ENCODE assay signal across 8 mouse cellular contexts in the genomic region with DNA sequence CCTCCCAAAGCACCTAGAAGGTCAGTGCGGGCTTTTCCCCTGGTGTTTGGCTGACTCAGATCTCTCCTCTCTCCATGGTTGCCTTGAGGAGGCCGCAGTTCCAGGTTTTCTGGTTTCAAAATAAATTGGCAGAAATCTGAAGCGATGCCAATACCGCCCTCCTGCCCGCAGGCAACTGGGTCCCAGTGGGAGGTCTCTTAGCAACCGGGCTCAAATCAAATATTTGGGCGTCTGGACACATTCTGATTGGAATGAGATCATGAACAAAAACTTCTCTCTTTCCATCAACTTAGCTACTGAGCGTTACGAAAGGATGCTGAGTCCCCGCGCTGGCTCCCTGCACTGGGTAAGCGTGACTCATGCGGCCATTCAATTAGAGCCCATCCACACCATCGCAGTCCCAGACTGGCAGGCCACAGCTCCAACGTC. TPM values are rescaled to one million over a fixed set of nuclear protein-coding genes. Genes with fewer than 3 reads are reported as not detected.
A peak's percentile ranks its signal among the peaks of the same experiment; 100 is the strongest.
DNase-seq lines count a peak whose midpoint lies in the region; ATAC-seq and TF ChIP-seq lines count a peak whose summit lies in the region.

No protein-coding gene starts in this region.

- H3K4me2 ChIP-seq in midbrain, embryonic 14.5 days (ENCODE audit: low read length): no peak overlapping the region
- H3K4me2 ChIP-seq in kidney, embryonic 16.5 days (replicated peaks; ENCODE audit: low read depth, low read length): no peak overlapping the region

- TF ChIP-seq CTCF in brain, embryonic 14.5 days (IDR thresholded peaks at IDR 0.05; ENCODE audit: borderline replicate concordance, extremely low read depth, insufficient read depth, insufficient read length): no peak

- H3K27ac ChIP-seq in midbrain, embryonic 14.5 days (replicated peaks; ENCODE audit: low read depth, low read length): peak overlapping the region; percentile 46; the same call in 1 of the 2 replicates
- H3K27ac ChIP-seq in kidney, embryonic 16.5 days (ENCODE audit: low read length): no peak overlapping the region

- no peaks in the 10 kb centered on the region for H3K27me3 ChIP-seq in midbrain, embryonic 14.5 days (ENCODE audit: control insufficient read depth, insufficient read depth, low read length)
- H3K27me3 ChIP-seq in kidney, embryonic 16.5 days (ENCODE audit: insufficient read depth, low read length): no peaks in the 10 kb centered on the region

- no peak overlapping the region for H3K4me3 ChIP-seq in midbrain, embryonic 14.5 days (replicated peaks; ENCODE audit: low read depth, low read length)
- H3K4me3 ChIP-seq in kidney, embryonic 16.5 days (ENCODE audit: low read length): no peak overlapping the region

- 27% methylated on average over 15 of the region's 15 CpGs for WGBS in midbrain, embryonic 14.5 days
- WGBS in kidney, embryonic 16.5 days: 78% methylated on average over 15 of the region's 15 CpGs

- no peaks in the 10 kb centered on the region for H3K36me3 ChIP-seq in midbrain, embryonic 14.5 days (ENCODE audit: control insufficient read depth, insufficient read depth, low read length)
- H3K36me3 ChIP-seq in kidney, embryonic 16.5 days (ENCODE audit: insufficient read depth, low read length): no peaks in the 10 kb centered on the region

- no peaks in the 10 kb centered on the region for H3K9me3 ChIP-seq in midbrain, embryonic 14.5 days (ENCODE audit: control insufficient read depth, low read length)
- H3K9me3 ChIP-seq in kidney, embryonic 16.5 days (ENCODE audit: low read length): no peaks in the 10 kb centered on the region

- peak; percentile 6 to 14 for DNase-seq in lung, adult 18-20 months
- DNase-seq in lung, postnatal 25 days (ENCODE audit: low spot score): no peak
- DNase-seq in brain, embryonic 14.5 days (ENCODE audit: low read depth): peak; percentile 87
- peak; percentile 25 for DNase-seq in heart, postnatal 4 days
- DNase-seq in midbrain, embryonic 14.5 days: peak; percentile 71
- no peak for DNase-seq in gastrocnemius, postnatal 10 days
- no peak for DNase-seq in urinary bladder, adult 2 months (ENCODE audit: low spot score)

- peak; percentile 63; the same call in 1 of the 2 replicates for ATAC-seq in midbrain, embryonic 14.5 days (ENCODE audit: low FRiP score, low TSS enrichment)
- no peak for ATAC-seq in kidney, embryonic 16.5 days (ENCODE audit: low FRiP score, low TSS enrichment)

- TF ChIP-seq POLR2A in brain, embryonic 14.5 days (IDR thresholded peaks at IDR 0.05; ENCODE audit: borderline replicate concordance, extremely low read depth, insufficient read depth, insufficient read length, poor library complexity, severe bottlenecking): no peak

- peaks cover 12% of the 10 kb centered on the region for H3K4me1 ChIP-seq in midbrain, embryonic 14.5 days (ENCODE audit: control insufficient read depth, insufficient read depth, low read length)
- H3K4me1 ChIP-seq in kidney, embryonic 16.5 days (ENCODE audit: insufficient read depth, low read length): no peaks in the 10 kb centered on the region

- H3K9ac ChIP-seq in midbrain, embryonic 14.5 days (replicated peaks; ENCODE audit: low read length): no peak overlapping the region
- no peak overlapping the region for H3K9ac ChIP-seq in kidney, embryonic 16.5 days (replicated peaks; ENCODE audit: low read length)

RNA-seq across cellular contexts. Expression of a gene that starts 16.1 kb away (rescaled TPM):
- polyA plus RNA-seq in brain, embryonic 14.5 days (2012; rRNA removed): 5.2 and 7.3 TPM in 2 replicates
- 10 to 100 TPM; 12.6 to 15.2 TPM for total RNA-seq in heart, postnatal 4 days (2021)
- polyA plus RNA-seq in midbrain, embryonic 14.5 days (2014; fragmentation: Nextera tagmentation; extraction: Ambion mirVana): 6.0 and 6.4 TPM in 2 replicates
- polyA plus RNA-seq in kidney, embryonic 16.5 days (2015; fragmentation: Nextera tagmentation; extraction: Ambion mirVana): 1.5 and 1.7 TPM in 2 replicates
- total RNA-seq in gastrocnemius, postnatal 10 days (2021): 1 to 10 TPM; 2.4 to 5.0 TPM
- 6.2 and 7.0 TPM in 2 replicates for polyA plus RNA-seq in urinary bladder, adult 2 months (2012; rRNA removed)

Comparison
In these comparisons a context has a peak if more than half of its experiments do, and no peak if none do; other contexts are left out.
1. DNase-seq: peak in lung, adult 18-20 months (2 of 2), brain, embryonic 14.5 days (single experiment), heart, postnatal 4 days (single experiment) and midbrain, embryonic 14.5 days (single experiment); none in lung, postnatal 25 days (single experiment), gastrocnemius, postnatal 10 days (single experiment) and urinary bladder, adult 2 months (single experiment).